Mouse (Mus musculus): ENCODE measurements around the gene Magi2. TPM values are rescaled to one million over a fixed set of nuclear protein-coding genes. Genes with fewer than 3 reads are reported as not detected.

The Magi2 gene
- total RNA-seq, 2 experiments from 2014 or later = 0.19 to 0.57 TPM

- ATAC-seq (replicated peaks; ENCODE audit: poor library complexity, severe bottlenecking) = no peak
Observed at GRCm38 (mm10) chr5:20620596-20621511, 1394.0 kb downstream of the Magi2 start.

GRCm38 (mm10) chr5:20622417-20622816, 1395.6 kb downstream of the Magi2 start:
- no peak for ATAC-seq (replicated peaks; ENCODE audit: poor library complexity, severe bottlenecking)

GRCm38 (mm10) chr5:20622837-20623573, 1396.2 kb downstream of the Magi2 start:
- no peak for ATAC-seq (replicated peaks; ENCODE audit: poor library complexity, severe bottlenecking)

GRCm38 (mm10) chr5:20625117-20625516, 1398.3 kb downstream of the Magi2 start:
- ATAC-seq (replicated peaks; ENCODE audit: poor library complexity, severe bottlenecking) = no peak

GRCm38 (mm10) chr5:20628954-20629601, 1402.2 kb downstream of the Magi2 start:
- ATAC-seq (replicated peaks; ENCODE audit: poor library complexity, severe bottlenecking) = peak; percentile 84

- no peak for ATAC-seq (replicated peaks; ENCODE audit: poor library complexity, severe bottlenecking)
Observed at GRCm38 (mm10) chr5:20634046-20634769, 1407.4 kb downstream of the Magi2 start.

- ATAC-seq (replicated peaks; ENCODE audit: poor library complexity, severe bottlenecking) = no peak
Observed at GRCm38 (mm10) chr5:20634822-20635221, 1408.0 kb downstream of the Magi2 start.

- ATAC-seq (replicated peaks; ENCODE audit: poor library complexity, severe bottlenecking) = no peak
Observed at GRCm38 (mm10) chr5:20637300-20637989, 1410.6 kb downstream of the Magi2 start.

GRCm38 (mm10) chr5:20642196-20642595, 1415.4 kb downstream of the Magi2 start:
- no peak for ATAC-seq (replicated peaks; ENCODE audit: poor library complexity, severe bottlenecking)

GRCm38 (mm10) chr5:20643741-20644140, 1416.9 kb downstream of the Magi2 start:
- ATAC-seq (replicated peaks; ENCODE audit: poor library complexity, severe bottlenecking) = no peak

- no peak for ATAC-seq (replicated peaks; ENCODE audit: poor library complexity, severe bottlenecking)
Observed at GRCm38 (mm10) chr5:20646947-20647346, 1420.1 kb downstream of the Magi2 start.

- no peak for ATAC-seq (replicated peaks; ENCODE audit: poor library complexity, severe bottlenecking)
Observed at GRCm38 (mm10) chr5:20653425-20654185, 1426.8 kb downstream of the Magi2 start.

- no peak for ATAC-seq (replicated peaks; ENCODE audit: poor library complexity, severe bottlenecking)
Observed at GRCm38 (mm10) chr5:20654766-20655472, 1428.1 kb downstream of the Magi2 start.

GRCm38 (mm10) chr5:20657056-20657455, 1430.2 kb downstream of the Magi2 start:
- no peak for ATAC-seq (replicated peaks; ENCODE audit: poor library complexity, severe bottlenecking)

GRCm38 (mm10) chr5:20667601-20668000, 1440.8 kb downstream of the Magi2 start:
- ATAC-seq (replicated peaks; ENCODE audit: poor library complexity, severe bottlenecking) = no peak

GRCm38 (mm10) chr5:20668736-20669355, 1442.0 kb downstream of the Magi2 start:
- ATAC-seq (replicated peaks; ENCODE audit: poor library complexity, severe bottlenecking) = no peak

- no peak for ATAC-seq (replicated peaks; ENCODE audit: poor library complexity, severe bottlenecking)
Observed at GRCm38 (mm10) chr5:20669456-20669855, 1442.6 kb downstream of the Magi2 start.

- no peak for ATAC-seq (replicated peaks; ENCODE audit: poor library complexity, severe bottlenecking)
Observed at GRCm38 (mm10) chr5:20671826-20672225, 1445.0 kb downstream of the Magi2 start.
